Mouse (Mus musculus) bone marrow macrophage, adult 2 months (primary cell): ENCODE measurements around the gene Tnrc6a.

Experiments used
- CTCF ChIP-seq: IDR thresholded peaks from 2 replicates; pipeline ENCODE4 v1.5.1; 2012; ENCODE audit warnings: low read depth, mild to moderate bottlenecking, low read length, moderate library complexity
- POLR2A ChIP-seq: IDR thresholded peaks from 2 replicates; pipeline ENCODE4 v1.6.1; 2012; ENCODE audit warnings: mild to moderate bottlenecking, low read depth, low read length, borderline replicate concordance

GRCm38 (mm10) chr7:123129061-123129460, 5.4 kb downstream of the Tnrc6a start:
- TF ChIP-seq CTCF (no peak), POLR2A (no peak)
